Mouse (Mus musculus) ES-Bruce4 (cell line): Measurements from ENCODE around the gene Esrrg. TPM values are rescaled to one million over a fixed set of nuclear protein-coding genes. Genes with fewer than 3 reads are reported as not detected.

Experiments used
- H3K27ac ChIP-seq: 2 replicates; pipeline ENCODE4 v1.5.1; 2012; ENCODE audit warnings: low read length, inconsistent platforms; ENCODE audit not compliant: insufficient read depth
- H3K27me3 ChIP-seq: 2 replicates; pipeline ENCODE4 v1.6.1; 2012; ENCODE audit warnings: mild to moderate bottlenecking, low read length, inconsistent platforms; ENCODE audit not compliant: control insufficient read depth, poor library complexity, insufficient read depth, severe bottlenecking
- H3K36me3 ChIP-seq: 2 replicates; pipeline ENCODE4 v1.6.1; 2012; ENCODE audit warnings: inconsistent platforms, mild to moderate bottlenecking, low read length, moderate library complexity; ENCODE audit not compliant: control insufficient read depth, poor library complexity, insufficient read depth, severe bottlenecking
- H3K4me1 ChIP-seq: one replicate; pipeline ENCODE4 v1.8.1; 2011; ENCODE audit warnings: low read length; ENCODE audit not compliant: control insufficient read depth, insufficient read depth
- H3K4me3 ChIP-seq: 2 replicates; pipeline ENCODE4 v1.5.1; 2011; ENCODE audit warnings: low read depth, mild to moderate bottlenecking, low read length
- H3K9ac ChIP-seq: 2 replicates; pipeline ENCODE4 v1.6.1; 2012; ENCODE audit warnings: low read depth, mild to moderate bottlenecking, inconsistent platforms; ENCODE audit not compliant: poor library complexity, severe bottlenecking
- H3K9me3 ChIP-seq: replicated peaks from 2 replicates; pipeline ENCODE4 v1.6.1; 2012; ENCODE audit warnings: mild to moderate bottlenecking, low read length, inconsistent platforms; ENCODE audit not compliant: control insufficient read depth, poor library complexity, insufficient read depth, severe bottlenecking
- CTCF ChIP-seq: IDR thresholded peaks from one replicate; pipeline ENCODE4 v1.8.1; 2011; ENCODE audit warnings: low read depth, low read length
- EP300 ChIP-seq: IDR thresholded peaks from 2 replicates; pipeline ENCODE4 v1.6.1; 2011; ENCODE audit warnings: low read depth, low read length; ENCODE audit not compliant: insufficient read depth
- POLR2A ChIP-seq: IDR thresholded peaks from one replicate; pipeline ENCODE4 v1.8.1; 2011; ENCODE audit warnings: low read length; ENCODE audit not compliant: insufficient read depth
- polyA plus RNA-seq: library from polyadenylated mRNA; stranded (reverse); fragments of >200 nt; gene quantifications from 2 replicates; pipeline ENCODE4 v1.2.4, GENCODE M21; 2011; ENCODE audit warnings: low read depth; ENCODE audit not compliant: missing spikeins, insufficient read depth, insufficient read length

The Esrrg gene
- polyA plus RNA-seq, 1 experiment, result not detected

DNA sequence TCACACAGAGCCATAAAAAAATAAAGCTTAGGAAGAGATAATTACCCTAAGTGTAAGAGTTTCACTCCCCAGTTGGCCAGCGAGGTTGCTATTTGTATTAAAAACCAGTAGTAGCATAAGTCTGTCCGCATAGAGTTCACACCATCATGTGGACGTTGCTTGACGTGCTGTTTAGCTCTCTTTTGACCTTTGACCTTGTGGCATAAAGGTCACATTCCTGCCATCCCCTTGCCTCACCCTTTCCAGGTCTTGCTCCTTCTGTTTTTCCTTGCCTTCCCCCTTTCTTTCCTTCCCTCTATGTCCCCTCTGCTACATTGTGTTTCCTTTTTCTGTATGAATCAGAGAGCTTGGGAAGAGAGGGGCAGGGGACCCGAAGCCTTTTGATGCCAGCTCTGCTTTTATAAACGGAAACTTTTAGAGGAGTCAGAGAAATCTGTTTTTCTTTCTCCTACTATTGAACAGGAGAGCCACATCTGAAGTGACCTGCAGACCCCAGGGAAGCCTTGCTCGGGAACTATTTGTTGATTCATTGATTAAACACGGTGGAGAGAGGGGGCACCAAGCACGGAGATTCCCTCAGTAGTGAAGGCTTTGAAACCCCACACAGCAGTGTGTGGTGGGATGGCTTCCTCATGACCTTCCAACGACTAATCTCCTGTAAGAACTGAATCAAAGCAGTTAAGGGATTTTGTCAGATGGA is 57.5 kb downstream of the Esrrg start:
- Histone ChIP-seq H3K4me1 (no peaks in the 10 kb centered on the region), H3K4me3 (no peak overlapping the region), H3K9ac (no peak overlapping the region), H3K27ac (no peak overlapping the region), H3K36me3 (no peaks in the 10 kb centered on the region), H3K27me3 (no peaks in the 10 kb centered on the region), H3K9me3 (no peaks in the 10 kb centered on the region)
- TF ChIP-seq EP300 (no peak), CTCF (no peak), POLR2A (no peak)

DNA sequence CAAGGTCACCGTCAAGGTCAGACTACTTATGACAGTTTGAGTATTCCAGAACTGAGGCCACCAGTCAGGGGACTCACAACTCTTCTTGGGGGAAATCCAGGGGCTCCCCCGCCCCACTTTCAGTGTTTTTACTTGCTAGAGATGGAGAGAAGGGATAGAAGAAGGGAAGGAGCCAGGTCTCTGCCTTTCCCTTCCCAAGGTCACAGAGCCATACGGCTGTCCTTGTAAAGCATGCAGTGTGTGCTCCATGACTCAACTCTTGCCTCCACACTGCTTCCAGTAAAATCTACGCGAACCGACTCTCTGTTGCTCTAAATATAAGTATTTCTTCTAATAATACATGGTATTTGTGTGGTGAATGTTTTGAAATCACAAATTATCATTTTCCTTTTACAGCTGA is 61.2 kb downstream of the Esrrg start:
- no peak overlapping the region for H3K27ac ChIP-seq
- H3K4me1 ChIP-seq, result no peaks in the 10 kb centered on the region
- no peak overlapping the region for H3K4me3 ChIP-seq
- no peak overlapping the region for H3K9ac ChIP-seq
- no peaks in the 10 kb centered on the region for H3K36me3 ChIP-seq
- H3K9me3 ChIP-seq, result no peaks in the 10 kb centered on the region
- H3K27me3 ChIP-seq, result no peaks in the 10 kb centered on the region; the same call in 1 of the 2 replicates
- TF ChIP-seq CTCF, result no peak
- TF ChIP-seq EP300, result no peak
- no peak for TF ChIP-seq POLR2A

DNA sequence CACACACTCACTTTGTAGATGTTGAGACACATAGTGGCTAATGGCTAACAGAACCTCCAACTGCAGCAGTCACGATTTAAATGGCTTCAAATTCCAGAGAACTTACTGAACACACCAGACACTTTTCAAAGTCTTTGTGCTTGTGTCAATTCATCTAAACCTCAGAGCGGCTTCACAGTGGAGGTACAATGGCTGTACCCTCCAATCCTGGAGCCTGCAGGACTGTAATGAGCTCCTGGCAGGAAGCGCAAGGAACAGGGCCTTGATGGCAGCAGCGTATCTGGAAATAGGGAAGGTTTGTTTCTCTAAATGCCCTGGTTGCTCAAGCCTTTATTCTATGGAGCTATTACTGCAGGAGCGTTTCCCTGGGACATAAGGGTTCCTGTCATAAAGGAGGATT is 63.9 kb downstream of the Esrrg start:
- Histone ChIP-seq H3K9me3 (no peaks in the 10 kb centered on the region), H3K4me3 (no peak overlapping the region), H3K4me1 (no peaks in the 10 kb centered on the region), H3K27me3 (no peaks in the 10 kb centered on the region; the same call in 1 of the 2 replicates), H3K36me3 (no peaks in the 10 kb centered on the region), H3K9ac (no peak overlapping the region), H3K27ac (no peak overlapping the region)
- TF ChIP-seq EP300, result no peak
- TF ChIP-seq CTCF, result no peak
- TF ChIP-seq POLR2A, result no peak

DNA sequence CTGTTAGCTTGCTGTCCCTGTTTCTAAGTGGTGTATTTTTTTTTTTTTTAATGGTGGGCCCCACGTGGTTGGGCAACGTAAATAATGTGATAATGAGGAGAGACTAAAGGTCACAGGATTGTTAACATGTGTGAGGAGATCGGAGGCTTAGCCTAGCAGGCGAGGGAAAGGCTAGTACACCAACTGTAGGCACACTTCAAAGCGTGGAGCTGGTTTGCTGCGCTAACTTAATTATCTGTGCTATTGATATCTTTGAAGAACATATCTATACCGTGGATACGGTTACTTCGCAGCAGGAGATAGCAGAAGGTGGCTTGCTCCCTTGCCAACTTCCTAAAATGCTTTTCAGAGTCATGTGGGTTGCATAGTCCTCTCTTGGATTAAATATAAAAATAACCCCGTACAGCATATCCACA is 66.2 kb downstream of the Esrrg start:
- H3K9ac ChIP-seq, result no peak overlapping the region
- no peaks in the 10 kb centered on the region; the same call in 1 of the 2 replicates for H3K27me3 ChIP-seq
- no peaks in the 10 kb centered on the region for H3K9me3 ChIP-seq
- no peaks in the 10 kb centered on the region for H3K36me3 ChIP-seq
- no peaks in the 10 kb centered on the region for H3K4me1 ChIP-seq
- H3K27ac ChIP-seq, result no peak overlapping the region
- no peak for TF ChIP-seq EP300
- no peak for TF ChIP-seq CTCF
- TF ChIP-seq POLR2A, result no peak
- H3K4me3 ChIP-seq, result no peak overlapping the region

DNA sequence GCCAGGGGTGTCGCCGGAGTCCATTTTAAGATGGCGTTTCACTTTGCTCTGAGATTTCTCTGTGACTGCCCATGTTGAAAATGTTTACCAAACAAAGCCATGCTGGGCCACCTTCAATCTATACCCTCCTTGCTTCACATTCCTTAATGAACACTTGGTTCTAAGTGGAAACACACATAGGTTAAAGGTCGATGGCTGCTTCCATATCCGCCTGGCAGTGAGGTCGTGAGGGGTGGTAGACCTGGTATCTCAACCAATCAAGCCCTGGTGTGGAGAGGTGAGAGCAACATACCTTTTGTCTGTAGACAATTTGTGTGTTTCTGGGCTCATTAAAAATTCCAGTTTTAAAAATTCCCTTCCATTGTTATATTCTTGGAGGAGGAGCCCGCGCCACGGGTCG is 68.0 kb downstream of the Esrrg start:
- Histone ChIP-seq H3K9ac (no peak overlapping the region), H3K27ac (no peak overlapping the region), H3K4me1 (no peaks in the 10 kb centered on the region), H3K9me3 (no peaks in the 10 kb centered on the region), H3K4me3 (no peak overlapping the region), H3K36me3 (no peaks in the 10 kb centered on the region), H3K27me3 (no peaks in the 10 kb centered on the region)
- TF ChIP-seq EP300 (no peak), CTCF (no peak), POLR2A (no peak)

DNA sequence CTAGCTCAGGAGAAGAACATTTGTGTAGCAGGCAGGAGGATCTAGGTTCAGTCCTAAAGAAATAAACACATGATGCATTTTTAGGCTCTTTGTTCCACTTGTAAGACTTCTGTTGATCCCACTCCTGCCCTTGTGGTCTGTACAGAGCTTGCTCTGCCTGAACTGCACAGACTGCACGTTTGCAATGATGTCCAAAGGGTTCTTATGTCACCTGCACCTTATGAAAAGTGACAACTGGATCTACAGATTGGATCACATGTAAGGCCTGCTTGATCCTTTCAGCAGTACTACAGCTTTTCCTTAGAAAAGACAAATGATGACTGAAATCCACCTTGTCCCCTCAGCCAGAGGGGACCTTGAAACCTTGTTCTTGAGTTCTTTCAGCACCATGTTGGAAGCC is 70.7 kb downstream of the Esrrg start:
- H3K4me3 ChIP-seq, result no peak overlapping the region
- no peaks in the 10 kb centered on the region for H3K9me3 ChIP-seq
- H3K36me3 ChIP-seq, result no peaks in the 10 kb centered on the region
- no peak overlapping the region for H3K27ac ChIP-seq
- TF ChIP-seq POLR2A (no peak), EP300 (no peak), CTCF (no peak)
- H3K4me1 ChIP-seq, result no peaks in the 10 kb centered on the region
- no peak overlapping the region for H3K9ac ChIP-seq
- no peaks in the 10 kb centered on the region for H3K27me3 ChIP-seq
